Mouse (Mus musculus) kidney, adult 11 months (tissue): ENCODE measurements around the gene Mesp2.
"Not testable (repeated sequence)": the region's sequence is repeated elsewhere in the genome, so short reads cannot be mapped to it uniquely, and the experiment has no call there.

Experiments
- DNase-seq: peaks from one replicate; pipeline ENCODE4 v3.0.0; 2022

The Mesp2 gene

DNA sequence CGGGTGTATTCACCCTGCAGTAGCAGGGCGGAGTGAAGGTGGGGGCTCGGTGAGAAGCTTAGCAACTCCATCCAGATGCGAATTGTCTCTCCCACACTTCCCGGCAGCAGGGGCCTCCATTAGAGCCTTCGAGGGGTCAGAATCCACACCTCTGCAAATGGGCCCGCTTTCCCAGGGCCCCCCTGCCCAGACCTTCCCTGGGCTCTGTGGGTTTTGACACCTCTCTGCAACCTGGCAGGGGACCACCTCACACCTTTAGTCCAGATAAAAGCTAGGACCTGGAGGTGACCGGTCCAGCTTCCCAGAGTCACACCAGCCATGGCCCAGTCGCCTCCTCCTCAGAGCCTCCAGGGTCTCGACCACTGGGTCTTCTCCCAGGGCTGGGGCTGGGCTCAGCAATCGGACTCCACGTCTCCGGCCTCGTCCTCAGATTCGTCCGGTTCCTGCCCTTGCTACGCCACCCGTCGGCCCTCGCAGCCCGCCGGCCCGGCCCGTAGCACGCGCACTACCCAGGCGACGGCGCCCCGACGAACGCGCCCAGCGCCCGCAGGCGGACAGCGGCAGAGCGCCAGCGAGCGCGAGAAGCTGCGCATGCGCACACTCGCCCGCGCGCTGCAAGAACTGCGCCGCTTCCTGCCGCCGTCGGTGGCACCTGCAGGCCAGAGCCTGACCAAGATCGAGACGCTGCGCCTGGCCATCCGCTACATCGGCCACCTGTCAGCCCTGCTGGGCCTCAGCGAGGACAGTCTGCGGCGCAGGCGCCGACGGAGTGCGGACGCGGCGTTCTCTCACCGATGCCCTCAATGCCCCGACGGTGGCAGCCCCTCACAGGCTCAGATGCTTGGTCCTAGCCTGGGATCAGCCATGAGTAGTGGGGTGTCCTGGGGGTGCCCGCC, at the start of gene Mesp2:
Gene Mesp2 (plus strand): TSS at position 117 of the 896 bp plus-strand sequence.
- peak; percentile 56 for DNase-seq

GRCm38 (mm10) chr7:79761124-79761876, 49.2 kb upstream of the Mesp2 start:
- no peak for DNase-seq

- DNase-seq, result no peak
These were observed 48.4 kb upstream of the Mesp2 start for GRCm38 (mm10) chr7:79762106-79762505.

- no peak for DNase-seq
These were observed 44.5 kb upstream of the Mesp2 start for GRCm38 (mm10) chr7:79765991-79766390.

- no peak for DNase-seq
These were observed 40.9 kb upstream of the Mesp2 start for GRCm38 (mm10) chr7:79769664-79770063.

GRCm38 (mm10) chr7:79771561-79772512, 38.7 kb upstream of the Mesp2 start:
- no peak for DNase-seq

GRCm38 (mm10) chr7:79780647-79781626, 29.6 kb upstream of the Mesp2 start:
- peak; percentile 67 for DNase-seq

DNA sequence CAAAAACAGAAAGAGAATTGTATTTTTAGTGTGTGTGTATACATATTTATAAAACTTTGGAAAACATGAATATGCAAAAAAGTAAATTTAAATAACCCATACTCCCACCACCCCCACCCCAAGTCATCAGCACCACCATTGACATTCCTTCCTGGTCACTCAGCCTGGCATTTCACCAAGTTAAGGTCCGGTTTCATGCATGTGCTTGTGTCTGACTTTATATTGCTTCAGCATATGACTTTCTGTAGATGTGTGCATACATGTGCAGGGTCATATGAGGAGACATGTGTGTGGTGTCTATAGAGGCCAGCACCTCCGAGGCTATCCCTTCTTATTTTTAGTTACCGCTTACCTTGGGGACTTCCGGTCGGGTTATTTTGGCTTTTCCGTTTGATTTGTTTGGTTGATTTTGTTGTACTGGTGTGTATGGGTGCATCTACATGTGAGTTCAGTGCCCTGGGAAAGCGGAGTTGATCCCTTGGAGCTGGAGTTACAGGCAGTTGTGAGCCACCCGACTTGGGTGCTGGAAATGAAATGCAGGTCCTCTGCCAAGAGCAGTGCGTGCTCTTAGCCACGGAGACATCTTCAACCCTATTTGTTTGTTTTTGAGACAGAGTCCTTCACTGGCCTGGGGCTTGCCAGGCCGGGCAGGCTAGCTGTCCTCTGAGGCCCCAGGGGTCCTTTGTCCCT, 28.6 kb upstream of the Mesp2 start:
- DNase-seq, result peak; percentile 40

DNA sequence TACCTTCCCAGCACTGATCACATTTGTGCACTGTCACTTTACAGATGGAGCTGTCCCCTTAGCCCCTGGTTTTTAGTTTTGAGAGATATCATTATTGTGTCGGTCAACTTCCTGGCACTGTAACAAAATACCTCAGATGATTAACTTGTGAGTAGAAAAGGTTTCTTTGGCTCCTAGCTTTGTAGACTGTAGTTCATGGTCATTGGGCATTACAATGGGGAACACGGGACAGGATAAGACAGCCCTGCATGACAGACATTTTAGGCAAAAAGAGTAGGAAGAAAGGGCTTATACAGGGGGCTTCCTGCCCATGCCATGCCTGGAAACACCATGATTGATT, 28.0 kb upstream of the Mesp2 start:
- no peak for DNase-seq

DNA sequence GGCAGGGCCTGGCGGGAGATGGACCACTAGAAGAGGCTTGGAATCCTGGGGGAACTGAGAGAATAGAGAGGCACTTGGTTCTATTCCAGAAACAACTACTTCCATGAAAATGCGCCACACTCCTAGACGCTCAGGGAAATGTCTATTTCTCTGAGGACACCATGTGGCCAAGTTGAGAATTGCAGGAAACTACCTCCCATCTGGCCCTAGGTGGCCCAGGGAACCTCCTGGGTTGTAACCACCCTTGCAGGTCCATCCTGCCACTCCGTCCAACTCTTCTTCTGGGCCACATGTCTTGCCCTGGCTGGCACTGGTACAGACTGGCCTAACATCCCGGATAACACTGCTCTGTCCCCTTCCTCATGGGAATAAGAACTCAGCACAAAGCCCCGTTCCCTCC, 24.2 kb upstream of the Mesp2 start:
- DNase-seq, result peak; percentile 51

- DNase-seq, result not testable (repeated sequence)
These were observed 20.7 kb upstream of the Mesp2 start for GRCm38 (mm10) chr7:79789812-79790211.

GRCm38 (mm10) chr7:79792635-79793421, 17.7 kb upstream of the Mesp2 start:
- DNase-seq, result no peak

- no peak for DNase-seq
These were observed 16.8 kb upstream of the Mesp2 start, which contains the start of gene Mesp1 for GRCm38 (mm10) chr7:79793688-79794087. Gene Mesp1 (minus strand): TSS chr7:79793788.

- no peak for DNase-seq
These were observed 11.9 kb upstream of the Mesp2 start for GRCm38 (mm10) chr7:79798606-79799005.

DNA sequence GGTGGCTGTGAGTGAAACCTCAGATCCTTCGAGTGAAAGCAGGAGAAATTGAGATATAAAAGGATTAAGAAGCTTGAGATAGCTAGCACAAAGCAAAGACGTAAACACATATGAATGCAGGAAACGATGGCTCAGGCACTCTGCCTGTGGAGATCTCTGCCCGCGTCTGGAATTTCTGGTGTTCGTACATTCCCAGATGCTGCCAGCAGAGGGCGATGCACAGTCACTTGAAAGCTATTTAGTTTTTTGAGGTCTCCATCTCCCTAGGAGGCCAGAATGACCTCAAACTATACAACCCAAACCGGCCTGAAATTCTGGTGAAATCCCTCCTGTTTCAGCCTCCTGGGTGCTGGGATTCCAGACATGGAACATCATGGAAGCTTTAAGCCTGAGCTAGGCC, 11.5 kb upstream of the Mesp2 start:
- DNase-seq, result peak; percentile 64

DNA sequence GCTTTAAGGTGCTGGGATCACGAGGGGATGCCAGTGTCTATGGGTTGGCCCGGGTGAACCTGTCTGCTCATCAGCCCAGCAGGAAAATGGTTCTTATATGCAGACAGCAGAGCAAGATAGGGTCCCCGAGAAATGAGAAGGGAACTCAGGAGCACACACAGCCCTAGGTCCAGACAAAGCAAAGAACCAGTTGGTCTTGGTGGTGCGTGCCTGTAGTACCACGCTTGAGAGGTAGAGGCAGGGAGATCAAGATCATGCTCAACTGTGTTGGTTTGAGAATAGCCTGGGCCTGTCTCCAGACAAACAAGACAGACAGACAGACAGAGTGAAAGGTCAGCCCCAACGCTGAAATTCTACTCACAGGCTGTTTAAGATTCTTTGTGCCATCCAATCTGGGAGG, 11.0 kb upstream of the Mesp2 start:
- DNase-seq, result no peak

DNA sequence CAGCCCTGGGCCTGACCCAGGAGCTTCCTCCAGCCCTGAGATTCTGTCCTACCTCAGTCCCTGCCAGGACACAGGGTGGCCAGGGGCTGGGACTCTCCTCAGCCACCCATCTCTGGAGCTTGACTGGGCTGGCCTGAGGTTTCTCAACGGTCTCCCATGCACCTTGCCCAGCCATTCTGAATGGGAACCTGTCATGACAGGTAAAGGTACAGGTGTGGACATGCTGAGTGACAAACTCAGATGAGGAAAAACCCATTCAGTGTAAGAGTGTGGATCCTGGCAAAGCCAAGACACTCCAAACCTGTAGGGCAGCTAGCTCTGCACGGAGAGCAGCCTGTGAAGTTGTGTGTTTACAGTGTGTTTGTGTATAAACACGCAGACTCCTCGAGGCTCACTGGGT, 10.2 kb upstream of the Mesp2 start:
- DNase-seq, result no peak

GRCm38 (mm10) chr7:79801391-79801790, 9.1 kb upstream of the Mesp2 start:
- no peak for DNase-seq

- no peak for DNase-seq
These were observed 8.5 kb upstream of the Mesp2 start for GRCm38 (mm10) chr7:79802037-79802436.

- peak; percentile 42 for DNase-seq
These were observed 6.6 kb upstream of the Mesp2 start for GRCm38 (mm10) chr7:79803887-79804286.
